Mouse (Mus musculus) hindbrain, embryonic 12.5 days (tissue): ENCODE data around the gene Mrpl36. TPM values are rescaled to one million over a fixed set of nuclear protein-coding genes. Genes with fewer than 3 reads are reported as not detected.

ENCODE experiments used
- ATAC-seq: fragments of 200-750 bp; cut with Nextera tagmentation; 2 replicates; pipeline ENCODE4 v1.8.0; 2017; ENCODE audit warnings: moderate TSS enrichment; ENCODE audit not compliant: low FRiP score
- H3K27ac ChIP-seq: fragments of 300-500 bp; sonication (generic); 2 replicates; pipeline ENCODE4 v1.5.1; 2016; ENCODE audit warnings: mild to moderate bottlenecking
- H3K27me3 ChIP-seq: fragments of 300-500 bp; sonication (generic); 2 replicates; pipeline ENCODE4 v1.6.1; 2016; ENCODE audit warnings: mild to moderate bottlenecking
- H3K36me3 ChIP-seq: fragments of 300-500 bp; sonication (generic); 2 replicates; pipeline ENCODE4 v1.6.1; 2016; ENCODE audit warnings: mild to moderate bottlenecking
- H3K4me1 ChIP-seq: fragments of 300-500 bp; sonication (generic); 2 replicates; pipeline ENCODE4 v1.6.1; 2016
- H3K4me2 ChIP-seq: fragments of 300-500 bp; sonication (generic); replicated peaks from 2 replicates; pipeline ENCODE4 v1.6.1; 2016; ENCODE audit warnings: mild to moderate bottlenecking
- H3K4me3 ChIP-seq: fragments of 300-500 bp; sonication (generic); 2 replicates; pipeline ENCODE4 v1.5.1; 2016; ENCODE audit warnings: mild to moderate bottlenecking
- H3K9ac ChIP-seq: fragments of 300-500 bp; sonication (generic); 2 replicates; pipeline ENCODE4 v1.6.1; 2016; ENCODE audit warnings: mild to moderate bottlenecking, moderate library complexity
- H3K9me3 ChIP-seq: fragments of 300-500 bp; sonication (generic); replicated peaks from 2 replicates; pipeline ENCODE4 v1.6.1; 2016; ENCODE audit warnings: mild to moderate bottlenecking
- WGBS: fragments of 180-500 bp; shearing (Covaris S2); methylation state at CpG from one replicate; pipeline ENCODE4 v1.1.7; 2016; 5-methylcytosine and 5-hydroxymethylcytosine counted together
- polyA plus RNA-seq: library from polyadenylated mRNA; unstranded; fragments of >200 nt; fragmentation: Nextera tagmentation; extraction: Ambion mirVana; gene quantifications from 2 replicates; pipeline ENCODE4 v1.2.1, GENCODE M21; 2016

The Mrpl36 gene
- polyA plus RNA-seq, 1 experiment from 2014 or later = 101 TPM

GRCm38 (mm10) chr13:73310183-73310929 is 18.0 kb upstream of the Mrpl36 start:
- H3K4me1 ChIP-seq = peaks cover 14% of the 10 kb centered on the region
- 20% methylated on average over 8 of the region's 8 CpGs for WGBS
- H3K27me3 ChIP-seq = peaks cover 40% of the 10 kb centered on the region
- H3K36me3 ChIP-seq = no peaks in the 10 kb centered on the region
- no peak overlapping the region for H3K4me2 ChIP-seq
- peak; percentile 63 for ATAC-seq
- H3K9me3 ChIP-seq = no peaks in the 10 kb centered on the region
- H3K9ac ChIP-seq = no peak overlapping the region
- H3K27ac ChIP-seq = no peak overlapping the region
- no peak overlapping the region for H3K4me3 ChIP-seq

GRCm38 (mm10) chr13:73320048-73320447 is 8.3 kb upstream of the Mrpl36 start:
- Histone ChIP-seq H3K9me3 (peaks cover 6% of the 10 kb centered on the region), H3K36me3 (peaks cover 63% of the 10 kb centered on the region), H3K9ac (no peak overlapping the region), H3K4me2 (no peak overlapping the region), H3K27ac (no peak overlapping the region), H3K4me1 (peaks cover 8% of the 10 kb centered on the region), H3K4me3 (no peak overlapping the region), H3K27me3 (no peaks in the 10 kb centered on the region)
- WGBS = 96% methylated on average over 4 of the region's 4 CpGs
- ATAC-seq = no peak

- Histone ChIP-seq H3K4me2 (no peak overlapping the region), H3K9ac (no peak overlapping the region), H3K27me3 (no peaks in the 10 kb centered on the region), H3K36me3 (peaks cover 61% of the 10 kb centered on the region), H3K9me3 (peaks cover under 1% of the 10 kb centered on the region; the same call in 1 of the 2 replicates), H3K27ac (no peak overlapping the region), H3K4me1 (peaks cover 18% of the 10 kb centered on the region), H3K4me3 (no peak overlapping the region)
- ATAC-seq = no peak
- WGBS = 84% methylated on average over 10 of the region's 10 CpGs
Measured at GRCm38 (mm10) chr13:73322626-73323025, 5.7 kb upstream of the Mrpl36 start.

- H3K27me3 ChIP-seq = no peaks in the 10 kb centered on the region
- no peak for ATAC-seq
Measured at GRCm38 (mm10) chr13:73323406-73323805, 4.9 kb upstream of the Mrpl36 start.

GRCm38 (mm10) chr13:73330844-73331501 is 2.7 kb downstream of the Mrpl36 start:
- H3K9me3 ChIP-seq = no peaks in the 10 kb centered on the region
- H3K4me1 ChIP-seq = peaks cover 17% of the 10 kb centered on the region
- no peaks in the 10 kb centered on the region for H3K27me3 ChIP-seq
- H3K9ac ChIP-seq = peak overlapping the region; percentile 86
- under 1% methylated on average over 42 of the region's 42 CpGs for WGBS
- H3K36me3 ChIP-seq = 0 out of 2 replicates have a peak, but pooled peaks cover 3% of the 10 kb centered on the region
- peak; percentile 93 for ATAC-seq
- H3K4me3 ChIP-seq = peak overlapping the region; percentile 94
- H3K27ac ChIP-seq = peak overlapping the region; percentile 82
- peak overlapping the region; percentile 95 for H3K4me2 ChIP-seq

More at GRCm38 (mm10) chr13:73323406-73323805, 4.9 kb upstream of the Mrpl36 start:
- H3K9me3 ChIP-seq = no peaks in the 10 kb centered on the region
- H3K4me2 ChIP-seq = no peak overlapping the region
- WGBS = 96% methylated on average over 4 of the region's 4 CpGs
- H3K4me3 ChIP-seq = no peak overlapping the region
- H3K4me1 ChIP-seq = peaks cover 20% of the 10 kb centered on the region
- H3K27ac ChIP-seq = no peak overlapping the region
- no peak overlapping the region for H3K9ac ChIP-seq
- peaks cover 53% of the 10 kb centered on the region for H3K36me3 ChIP-seq

- Histone ChIP-seq H3K9ac (peak overlapping the region; percentile 86), H3K4me1 (peaks cover 23% of the 10 kb centered on the region), H3K4me2 (peak overlapping the region; percentile 95), H3K4me3 (peak overlapping the region; percentile 94), H3K9me3 (no peaks in the 10 kb centered on the region), H3K27ac (no peak overlapping the region), H3K36me3 (no peaks in the 10 kb centered on the region), H3K27me3 (no peaks in the 10 kb centered on the region)
- 84% methylated on average over 3 of the region's 3 CpGs for WGBS
- ATAC-seq = no peak
Measured at GRCm38 (mm10) chr13:73331736-73332135, 3.4 kb downstream of the Mrpl36 start.

GRCm38 (mm10) chr13:73336753-73337152 is 8.4 kb downstream of the Mrpl36 start:
- H3K9ac ChIP-seq = no peak overlapping the region
- no peak overlapping the region for H3K4me3 ChIP-seq
- H3K36me3 ChIP-seq = no peaks in the 10 kb centered on the region
- ATAC-seq = peak; percentile 33; the same call in 1 of the 2 replicates
- H3K4me1 ChIP-seq = peaks cover 11% of the 10 kb centered on the region; the same call in 1 of the 2 replicates
- peaks cover 3% of the 10 kb centered on the region for H3K27me3 ChIP-seq
- H3K27ac ChIP-seq = no peak overlapping the region
- WGBS = 49% methylated on average over 7 of the region's 7 CpGs
- H3K4me2 ChIP-seq = no peak overlapping the region
- H3K9me3 ChIP-seq = no peaks in the 10 kb centered on the region

GRCm38 (mm10) chr13:73345102-73345890 is 17.0 kb downstream of the Mrpl36 start:
- H3K27me3 ChIP-seq = no peaks in the 10 kb centered on the region; the same call in 1 of the 2 replicates
- H3K4me3 ChIP-seq = no peak overlapping the region
- no peak for ATAC-seq
- no peaks in the 10 kb centered on the region for H3K4me1 ChIP-seq
- no peak overlapping the region for H3K9ac ChIP-seq
- no peaks in the 10 kb centered on the region for H3K36me3 ChIP-seq
- no peaks in the 10 kb centered on the region for H3K9me3 ChIP-seq
- no peak overlapping the region for H3K27ac ChIP-seq
- H3K4me2 ChIP-seq = no peak overlapping the region
- 81% methylated on average over 9 of the region's 9 CpGs for whole genome bisulfite sequencing

- Histone ChIP-seq H3K9ac (no peak overlapping the region), H3K27me3 (no peaks in the 10 kb centered on the region), H3K4me2 (no peak overlapping the region), H3K27ac (no peak overlapping the region), H3K9me3 (no peaks in the 10 kb centered on the region), H3K4me1 (no peaks in the 10 kb centered on the region), H3K4me3 (no peak overlapping the region), H3K36me3 (no peaks in the 10 kb centered on the region)
- ATAC-seq = no peak
- 50% methylated on average over 2 of the region's 2 CpGs for WGBS
Measured at GRCm38 (mm10) chr13:73346131-73346530, 17.8 kb downstream of the Mrpl36 start.

GRCm38 (mm10) chr13:73346743-73347142 is 18.4 kb downstream of the Mrpl36 start:
- Histone ChIP-seq H3K4me3 (no peak overlapping the region), H3K4me2 (no peak overlapping the region), H3K27me3 (no peaks in the 10 kb centered on the region), H3K4me1 (no peaks in the 10 kb centered on the region), H3K36me3 (no peaks in the 10 kb centered on the region), H3K27ac (no peak overlapping the region), H3K9me3 (no peaks in the 10 kb centered on the region), H3K9ac (no peak overlapping the region)
- 66% methylated on average over 4 of the region's 4 CpGs for WGBS
- ATAC-seq = no peak

GRCm38 (mm10) chr13:73347171-73347570 is 18.9 kb downstream of the Mrpl36 start:
- Histone ChIP-seq H3K4me1 (no peaks in the 10 kb centered on the region), H3K36me3 (no peaks in the 10 kb centered on the region), H3K27ac (no peak overlapping the region), H3K9me3 (no peaks in the 10 kb centered on the region), H3K27me3 (no peaks in the 10 kb centered on the region), H3K4me2 (no peak overlapping the region), H3K9ac (no peak overlapping the region), H3K4me3 (no peak overlapping the region)
- no peak for ATAC-seq
- whole genome bisulfite sequencing = 67% methylated on average over 3 of the region's 3 CpGs
